Mouse (Mus musculus) ES-Bruce4 (cell line): ENCODE data around the gene Lrrtm1.

Source experiments
- CTCF ChIP-seq: IDR thresholded peaks from one replicate; pipeline ENCODE4 v1.8.1; 2011; ENCODE audit warnings: low read depth, low read length
- EP300 ChIP-seq: IDR thresholded peaks from 2 replicates; pipeline ENCODE4 v1.6.1; 2011; ENCODE audit warnings: low read depth, low read length; ENCODE audit not compliant: insufficient read depth
- POLR2A ChIP-seq: IDR thresholded peaks from one replicate; pipeline ENCODE4 v1.8.1; 2011; ENCODE audit warnings: low read length; ENCODE audit not compliant: insufficient read depth

DNA sequence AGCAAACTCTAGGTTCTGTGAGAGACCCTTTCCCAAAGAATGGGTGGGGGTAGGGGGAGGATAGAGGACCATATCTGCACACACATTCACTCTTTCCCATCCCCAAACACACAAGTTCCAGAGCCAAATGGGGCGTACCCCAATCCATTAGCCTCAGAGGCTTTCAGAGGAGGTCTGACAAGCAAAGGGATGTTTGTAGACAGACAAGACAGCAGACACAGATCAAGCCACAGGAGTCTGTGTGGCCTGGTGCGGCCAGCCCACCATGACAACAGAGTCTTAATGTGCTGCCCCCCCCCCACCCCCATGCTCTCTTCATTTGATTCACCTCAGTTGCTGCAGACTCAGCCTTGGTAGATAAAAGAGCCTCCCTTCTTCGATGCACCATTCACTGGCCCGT lies 27.2 kb upstream of the Lrrtm1 start:
- TF ChIP-seq EP300: no peak
- TF ChIP-seq POLR2A: no peak
- no peak for TF ChIP-seq CTCF
